Mouse (Mus musculus): Measurements from ENCODE around the gene Zfhx3.

Zfhx3 gene

DNA sequence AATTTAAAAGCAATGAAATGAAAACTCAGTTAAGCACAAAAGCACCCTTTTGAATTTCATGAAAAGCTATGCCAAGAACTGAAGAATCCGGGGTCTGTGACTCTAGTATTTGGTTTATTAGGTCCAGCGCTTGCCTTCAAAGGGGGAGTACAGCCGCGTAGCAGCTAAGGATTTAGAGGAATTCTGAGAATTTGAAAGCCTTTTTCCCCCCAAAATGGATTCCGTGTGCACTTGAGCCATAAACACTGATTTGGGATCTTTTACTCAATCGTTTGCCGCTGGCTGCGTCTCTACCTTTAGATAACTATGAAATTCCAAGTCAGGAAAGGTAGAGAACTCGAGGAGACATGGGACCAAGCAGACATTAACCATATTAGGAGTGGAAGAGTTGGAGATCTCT is 300.8 kb downstream of the Zfhx3 start:
- no peak for DNase-seq (ENCODE audit: low spot score)

DNA sequence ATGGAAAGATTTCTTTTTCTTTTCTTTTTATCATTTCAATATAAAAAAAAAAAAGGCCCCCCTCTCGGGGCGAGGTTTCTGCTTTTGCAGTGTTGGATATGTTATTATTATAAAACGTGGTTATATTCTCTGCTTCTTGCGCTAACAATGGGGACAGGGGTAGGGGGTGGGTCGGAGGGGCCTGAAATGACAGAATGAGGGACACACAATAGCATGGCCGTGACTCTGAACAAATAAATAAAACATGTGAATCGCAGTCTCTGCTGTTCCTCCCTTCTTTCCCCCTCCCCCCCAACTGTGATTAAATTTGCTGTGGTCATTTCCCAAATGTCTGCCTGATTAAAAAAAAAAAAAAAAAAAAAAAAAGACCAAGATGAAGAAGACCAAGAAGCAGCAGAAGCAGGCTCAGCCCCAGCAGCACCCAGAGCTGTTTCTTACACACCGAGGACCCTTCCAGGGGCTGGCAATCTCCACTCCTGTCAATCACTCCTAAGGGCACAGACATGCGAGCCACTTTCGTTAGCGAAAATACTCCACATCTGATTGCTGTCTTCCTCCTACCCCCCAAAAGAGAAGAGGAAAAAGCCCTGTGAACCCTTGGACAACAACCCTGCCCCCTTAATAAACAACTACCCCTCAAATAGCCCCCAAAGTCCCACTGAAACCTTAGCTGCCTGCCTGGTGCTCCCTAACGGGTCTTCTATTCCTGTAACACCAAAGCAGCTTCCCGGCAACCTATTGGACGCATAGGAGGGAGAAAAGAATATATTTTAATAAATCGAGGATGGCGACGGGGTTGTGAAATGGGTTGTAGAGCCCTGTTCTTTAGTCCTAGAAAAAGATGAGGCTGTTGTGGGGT is 302.4 kb downstream of the Zfhx3 start:
- DNase-seq (ENCODE audit: low spot score): no peak

DNA sequence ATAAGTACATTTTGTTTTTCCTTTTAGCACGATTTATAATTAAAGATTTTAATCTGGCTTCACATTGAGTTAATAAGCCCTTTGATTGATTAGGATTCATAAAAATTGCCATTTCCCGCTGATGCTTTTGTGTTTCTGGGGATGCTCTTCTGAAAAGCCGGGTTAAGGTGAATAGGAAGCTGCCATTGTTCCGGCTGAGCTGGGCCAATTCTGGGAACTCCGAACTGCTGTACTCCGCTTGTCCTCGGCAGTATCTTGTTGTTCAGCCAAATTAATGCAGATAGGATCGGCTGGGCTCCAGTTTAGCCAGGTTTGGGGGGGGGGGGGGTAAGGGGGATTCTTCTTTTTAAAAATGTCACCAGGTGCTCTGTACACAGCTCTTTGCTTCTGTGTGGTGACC is 303.1 kb downstream of the Zfhx3 start:
- DNase-seq (ENCODE audit: low spot score): no peak

DNA sequence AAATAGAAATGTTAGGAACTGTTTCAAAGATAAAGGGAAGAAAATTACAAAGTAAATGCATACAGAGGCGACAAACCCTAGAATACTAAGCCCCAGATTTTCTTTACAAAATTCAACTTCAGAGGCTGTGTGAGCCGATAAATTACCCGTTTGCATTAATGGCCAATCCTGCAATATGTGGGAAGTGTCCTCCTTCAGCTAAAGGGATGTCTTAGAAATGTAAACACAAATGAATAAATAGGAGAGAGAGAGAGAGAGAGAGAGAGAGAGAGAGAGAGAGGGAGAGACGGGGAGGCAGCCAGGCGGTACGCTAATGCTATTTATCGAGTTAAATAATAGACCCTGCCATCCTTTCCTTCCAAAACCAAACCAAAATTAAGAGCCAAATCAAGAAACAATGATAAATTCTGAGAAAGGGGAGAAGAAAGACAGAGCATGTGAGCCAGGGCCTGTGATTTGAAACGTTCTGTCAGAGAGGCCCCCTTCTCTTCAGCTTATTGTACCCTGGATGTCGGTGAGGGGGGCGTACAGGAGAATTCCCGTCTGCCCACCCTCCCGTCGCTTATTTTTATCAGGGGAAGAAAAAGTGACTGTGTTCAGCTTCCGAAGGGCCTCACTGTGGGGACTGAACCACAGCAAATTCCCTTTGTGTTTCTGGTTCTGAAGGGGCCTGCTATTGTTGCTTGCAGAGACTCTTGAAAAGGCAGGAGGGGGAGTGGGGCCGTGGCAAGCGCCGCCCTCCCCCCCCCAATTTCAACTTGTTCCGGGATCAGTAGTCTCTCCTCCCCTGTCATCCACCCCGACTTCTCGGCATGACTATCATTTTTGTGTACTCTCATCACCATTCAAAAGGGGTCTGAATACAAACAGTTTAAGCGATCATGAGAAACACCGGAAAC is 303.8 kb downstream of the Zfhx3 start:
- no peak for DNase-seq (ENCODE audit: low spot score)

DNA sequence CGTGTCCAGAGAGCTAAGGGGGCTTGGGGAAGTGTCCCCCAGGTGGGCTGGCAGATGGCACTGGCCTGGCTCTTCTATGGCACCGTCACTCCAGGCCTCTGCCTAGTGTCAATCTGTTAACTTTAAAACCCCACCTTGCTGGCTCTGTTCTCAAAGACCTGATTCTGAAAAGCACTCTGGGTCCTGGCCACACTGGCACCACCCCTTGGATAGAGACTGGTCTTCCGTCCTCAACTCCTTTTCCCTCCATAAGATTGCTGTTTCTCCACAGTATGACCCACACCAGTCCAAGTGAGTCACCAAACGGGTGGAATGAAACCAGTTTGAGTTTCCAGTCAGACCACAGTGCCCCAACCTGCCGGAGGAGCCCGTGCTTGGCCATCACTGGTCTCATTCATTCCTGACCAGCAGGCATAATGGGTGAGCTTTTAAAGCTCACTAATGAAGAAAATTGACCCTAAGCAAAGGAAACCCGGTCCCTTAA is 304.5 kb downstream of the Zfhx3 start:
- no peak for DNase-seq (ENCODE audit: low spot score)

DNA sequence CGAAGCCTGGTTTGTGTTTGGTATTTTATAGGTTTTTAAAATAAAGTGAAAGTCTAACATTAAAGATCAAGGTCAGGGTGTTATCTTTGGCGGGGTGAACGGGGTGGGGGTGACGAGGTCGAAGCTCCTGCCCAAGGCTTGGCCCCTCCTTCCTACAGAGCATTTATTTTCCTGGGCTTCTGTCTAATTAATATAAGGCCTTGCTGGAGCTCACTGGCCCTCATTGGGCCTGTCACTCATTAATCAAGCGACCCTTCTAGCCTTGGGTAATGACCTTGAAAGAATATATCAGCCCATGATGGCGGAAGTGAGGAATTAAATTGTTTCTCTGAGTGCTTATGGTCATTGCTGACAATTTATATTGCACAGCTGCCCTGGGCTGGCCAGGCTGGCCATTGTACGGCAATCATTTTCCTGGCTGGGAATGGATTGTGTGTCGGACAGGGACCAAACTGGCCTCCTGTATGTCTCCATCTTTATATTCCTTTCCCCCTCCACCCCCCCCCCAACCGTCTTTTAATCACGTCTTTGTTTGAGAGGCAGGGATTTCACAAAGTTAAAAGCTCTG is 322.2 kb downstream of the Zfhx3 start:
- no peak for DNase-seq (ENCODE audit: low spot score)

DNA sequence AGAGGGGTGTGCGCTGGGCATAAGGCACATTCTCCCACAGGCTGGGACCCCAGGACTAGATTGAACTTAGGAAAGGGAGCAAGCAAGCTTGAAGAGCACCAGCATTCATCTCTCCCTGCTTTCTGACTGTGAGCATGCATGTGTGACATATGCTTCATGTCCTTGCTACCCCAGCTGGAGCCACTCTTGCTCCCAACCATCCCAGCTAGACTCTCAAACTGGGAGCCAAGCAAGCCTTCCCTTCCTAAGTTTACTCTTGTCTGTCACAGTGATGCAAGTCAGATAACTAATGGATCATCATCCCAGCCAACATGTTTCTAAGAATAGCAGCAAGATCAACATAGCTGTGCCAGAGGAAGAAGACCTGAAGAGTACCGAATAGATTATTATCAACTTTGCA is 335.5 kb downstream of the Zfhx3 start:
- no peak for DNase-seq (ENCODE audit: low spot score)

DNA sequence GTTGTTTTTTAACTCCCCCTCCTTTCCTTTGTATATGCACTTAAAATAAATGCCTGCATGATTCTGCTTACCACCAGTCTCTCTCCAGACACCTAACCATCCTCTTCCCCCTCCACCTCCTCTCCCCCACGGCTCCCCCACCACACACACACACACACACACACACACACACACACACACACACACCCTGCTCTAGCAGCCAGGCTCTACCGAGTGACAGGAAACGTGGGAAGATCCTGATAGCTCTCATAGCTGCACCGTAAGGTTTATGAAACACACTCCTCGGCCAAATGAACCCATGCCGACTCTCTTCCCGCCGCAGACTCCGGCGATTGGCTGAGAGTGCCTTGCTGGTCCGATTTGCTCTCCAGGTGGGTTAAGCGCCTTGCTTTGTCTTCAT is 339.5 kb downstream of the Zfhx3 start:
- no peak for DNase-seq (ENCODE audit: low spot score)

DNA sequence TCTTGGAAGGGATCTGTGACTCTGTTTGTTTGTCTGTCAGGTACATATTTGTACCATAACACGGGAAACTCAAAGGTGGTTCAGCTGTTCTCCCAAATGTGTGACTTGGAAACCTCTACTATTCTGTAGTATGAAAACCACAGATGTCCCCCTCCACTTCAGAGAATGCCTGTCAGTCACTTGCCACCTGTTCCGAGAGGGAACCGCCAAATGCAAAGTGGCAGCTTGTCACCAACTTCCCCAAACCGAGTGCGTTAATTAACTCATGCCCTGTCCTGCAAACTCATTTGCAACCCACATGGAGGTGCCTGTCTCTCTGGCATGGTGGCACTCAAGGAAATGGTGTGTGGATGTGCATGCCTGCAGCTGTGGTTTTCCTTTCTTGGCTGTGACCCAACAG is 343.7 kb downstream of the Zfhx3 start:
- no peak for DNase-seq (ENCODE audit: low spot score)

DNA sequence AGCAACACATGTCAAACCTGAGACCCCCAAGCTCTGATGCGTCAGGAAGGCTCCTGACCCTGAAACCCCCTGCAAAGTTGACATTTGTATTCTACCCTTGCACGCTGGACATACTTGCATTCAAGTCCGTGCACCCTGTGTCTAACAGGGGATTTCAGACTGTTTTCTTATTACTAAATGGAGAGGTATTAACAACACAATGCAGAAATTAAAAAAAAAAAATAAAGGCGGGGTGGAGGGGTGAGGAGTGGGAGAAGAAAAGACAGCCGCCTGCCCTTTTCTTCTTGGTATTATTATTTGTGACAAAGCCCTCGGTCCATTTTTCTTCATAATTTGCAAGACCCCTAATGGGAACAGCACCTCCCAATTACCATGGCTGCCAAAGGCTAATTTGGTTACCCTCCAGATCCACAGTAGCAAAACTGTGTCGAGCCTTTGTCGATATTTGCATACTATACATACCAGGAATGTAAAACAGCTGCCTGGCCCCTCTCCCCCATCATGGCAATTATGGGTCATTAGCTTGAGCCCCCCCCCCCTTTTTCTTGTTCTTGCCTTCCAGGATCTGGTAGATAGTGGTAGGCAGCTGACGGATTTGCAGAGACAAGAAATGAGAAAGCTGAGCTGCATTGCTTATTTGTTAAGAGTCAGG is 358.6 kb downstream of the Zfhx3 start:
- no peak for DNase-seq (ENCODE audit: low spot score)

DNA sequence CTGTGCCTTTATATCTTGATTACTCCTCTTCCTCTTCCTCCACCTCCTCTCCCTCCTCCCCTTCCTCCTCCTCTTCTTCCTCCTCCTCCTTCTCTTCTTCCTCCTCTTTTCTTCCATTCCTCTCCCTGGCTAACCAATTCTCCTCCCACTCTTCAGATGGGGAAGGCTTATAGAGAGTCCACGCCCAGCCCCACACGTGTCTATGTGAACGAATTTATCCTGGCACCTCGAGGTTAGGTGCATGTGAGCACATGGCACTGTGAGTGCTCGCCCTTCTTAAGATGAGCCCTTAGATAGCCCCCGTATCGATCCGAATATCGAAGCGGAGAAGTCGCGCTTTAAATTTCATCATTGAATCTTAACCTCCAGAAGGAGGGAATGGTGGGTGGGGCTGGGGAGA is 359.2 kb downstream of the Zfhx3 start:
- DNase-seq (ENCODE audit: low spot score): no peak

DNA sequence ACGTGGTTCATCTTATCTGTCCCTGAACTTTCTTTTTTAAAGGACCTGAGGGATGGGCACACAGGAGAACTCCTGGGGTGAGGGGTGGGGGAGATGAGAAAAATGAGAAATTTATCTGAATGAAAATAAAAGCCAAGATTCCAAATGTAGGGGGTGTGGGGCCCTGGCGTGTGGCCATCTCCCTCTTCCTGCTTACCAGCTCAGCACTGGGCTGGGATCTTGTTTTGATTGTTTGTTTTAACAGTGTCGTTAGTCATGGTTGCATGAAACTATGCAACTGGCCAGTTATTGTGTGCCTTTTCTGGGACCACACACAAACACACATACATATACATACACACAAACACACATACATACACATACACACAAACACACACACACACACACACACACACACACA is 362.9 kb downstream of the Zfhx3 start:
- no peak for DNase-seq (ENCODE audit: low spot score)

DNA sequence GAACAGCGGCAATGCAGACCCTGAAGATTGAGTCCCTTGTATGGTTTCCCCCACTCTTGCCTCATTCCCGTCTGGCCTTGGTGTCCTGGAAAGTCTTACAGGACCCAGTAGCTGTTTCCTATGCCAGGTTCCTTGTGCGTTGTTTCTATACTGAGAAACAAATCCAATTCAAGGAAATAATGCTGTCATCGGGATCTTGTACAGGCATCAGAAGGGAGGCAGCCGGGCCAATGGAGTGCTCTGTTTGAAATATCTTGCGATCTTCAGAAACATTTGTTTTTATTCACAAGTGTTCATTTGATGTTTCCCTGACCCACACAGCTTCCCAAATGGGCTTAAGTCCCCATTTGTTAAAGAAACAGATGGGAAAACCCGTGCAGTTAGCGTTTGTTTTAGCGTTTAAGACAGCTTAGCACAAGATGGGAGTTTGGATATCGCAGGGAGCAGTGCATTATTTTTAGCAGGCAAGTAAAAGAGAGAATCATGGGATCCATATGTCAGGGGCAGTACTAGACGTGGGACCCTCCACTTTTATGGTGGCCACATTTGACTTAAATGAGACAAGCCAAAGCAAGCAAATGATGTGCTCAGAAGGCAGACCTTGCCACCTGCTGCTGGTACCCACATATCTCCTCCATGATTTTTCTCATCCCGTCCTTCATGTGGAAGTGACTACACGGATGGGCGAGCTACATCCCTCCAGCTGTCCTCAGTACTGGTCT is 367.2 kb downstream of the Zfhx3 start:
- no peak for DNase-seq (ENCODE audit: low spot score)

DNA sequence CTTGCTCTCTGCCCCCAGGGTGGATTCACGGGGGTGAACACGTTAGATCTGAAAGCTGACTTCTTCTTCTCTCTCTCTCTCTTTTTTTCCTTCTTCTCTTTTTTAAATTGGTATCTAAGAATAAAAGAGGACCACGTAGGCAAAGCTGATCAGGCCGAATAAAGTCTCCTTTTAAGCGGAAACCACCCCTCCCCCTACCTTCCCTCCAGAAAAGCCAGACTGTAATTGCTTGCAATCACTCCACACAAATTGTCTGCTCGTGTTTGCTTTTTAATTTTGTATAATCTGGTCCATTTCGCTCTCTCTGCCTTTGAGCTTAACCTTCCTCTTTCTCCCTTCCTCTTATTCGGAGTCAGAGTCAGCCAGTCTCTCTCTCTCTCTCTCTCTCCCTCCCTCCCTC is 372.6 kb downstream of the Zfhx3 start:
- no peak for DNase-seq (ENCODE audit: low spot score)

DNA sequence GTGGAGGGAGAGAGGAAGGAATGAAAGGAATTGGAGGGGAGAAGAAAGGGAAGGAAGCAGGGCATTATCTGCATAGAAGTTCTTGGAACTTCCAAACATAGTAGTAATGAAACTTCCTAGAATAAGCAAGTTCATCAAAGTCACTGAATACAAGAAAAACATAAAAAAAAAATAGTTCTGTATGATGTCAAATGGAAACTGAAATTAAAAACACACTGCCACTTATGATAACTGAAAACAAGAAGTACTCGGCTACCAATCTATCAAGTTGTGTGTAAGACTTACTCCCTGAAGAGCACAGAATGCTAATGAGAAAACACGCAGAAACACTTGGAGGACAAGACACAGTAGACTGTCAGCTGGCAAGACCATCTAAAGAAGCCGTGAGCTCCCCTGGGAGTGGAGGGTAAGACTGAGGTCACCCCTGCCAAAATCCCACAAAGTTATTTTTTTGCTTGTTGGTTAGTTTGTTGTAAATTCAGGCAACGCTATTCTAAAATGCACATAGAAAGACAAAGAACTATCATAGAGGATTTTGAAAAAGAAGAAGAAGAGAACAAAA is 375.2 kb downstream of the Zfhx3 start:
- no peak for DNase-seq (ENCODE audit: low spot score)

DNA sequence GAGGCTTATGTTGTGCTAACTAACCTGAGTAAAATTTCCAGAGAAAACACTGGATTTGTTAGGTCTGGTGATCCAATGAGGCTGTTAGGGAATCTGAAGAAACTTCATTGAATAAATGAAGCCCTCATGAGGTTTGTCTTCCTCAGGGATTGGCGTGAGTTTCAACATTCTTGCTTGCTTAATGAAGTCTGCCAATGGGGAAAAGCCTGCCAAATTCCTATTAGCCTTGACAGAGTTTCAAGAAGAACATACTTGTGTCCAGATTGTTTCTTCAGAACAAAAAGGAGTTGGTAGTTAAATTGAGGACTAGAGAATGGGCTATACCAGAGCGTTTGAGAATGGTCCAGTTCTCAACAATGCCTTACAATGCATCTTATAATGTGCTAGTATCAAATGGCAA is 385.3 kb downstream of the Zfhx3 start:
- DNase-seq (ENCODE audit: low spot score): no peak

DNA sequence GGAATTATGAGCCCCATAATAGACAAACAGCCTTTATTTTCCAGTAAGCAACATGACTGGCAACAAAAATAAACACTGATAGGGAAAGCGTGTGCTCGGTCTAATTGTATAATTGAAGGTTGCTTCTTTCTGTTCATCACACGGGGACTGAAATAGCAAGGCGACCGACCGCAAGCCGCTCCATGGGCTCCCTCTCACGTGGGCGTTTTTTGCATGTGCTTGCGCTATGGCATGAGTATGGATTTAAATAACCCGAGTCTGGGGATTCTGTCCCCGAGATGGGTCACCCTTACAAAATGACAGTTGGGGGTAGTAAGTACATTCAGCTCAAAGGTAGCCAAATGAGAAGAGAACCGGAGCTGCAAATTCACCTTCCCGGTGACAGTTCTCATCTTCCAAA is 405.9 kb downstream of the Zfhx3 start:
- DNase-seq (ENCODE audit: low spot score): no peak

DNA sequence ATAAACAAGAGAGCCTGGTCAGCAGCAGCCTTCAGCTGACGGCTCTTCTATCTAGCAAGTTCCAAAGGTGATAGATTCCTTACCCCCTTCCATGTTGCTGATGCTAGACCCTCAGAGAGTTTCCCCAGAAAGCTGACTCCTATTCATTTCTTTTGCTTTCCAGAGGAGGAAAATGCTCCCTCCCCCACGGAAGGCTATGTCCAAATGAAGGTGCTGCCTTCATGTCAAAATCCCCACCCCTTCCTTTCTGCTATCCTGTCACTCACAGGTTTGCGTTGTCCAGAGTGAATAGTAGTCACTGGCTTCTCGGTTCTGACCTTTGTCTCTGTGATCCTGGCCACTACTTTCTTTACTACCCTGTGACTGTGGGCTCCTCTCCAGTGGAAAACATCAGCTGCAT is 406.3 kb downstream of the Zfhx3 start:
- no peak for DNase-seq (ENCODE audit: low spot score)

DNA sequence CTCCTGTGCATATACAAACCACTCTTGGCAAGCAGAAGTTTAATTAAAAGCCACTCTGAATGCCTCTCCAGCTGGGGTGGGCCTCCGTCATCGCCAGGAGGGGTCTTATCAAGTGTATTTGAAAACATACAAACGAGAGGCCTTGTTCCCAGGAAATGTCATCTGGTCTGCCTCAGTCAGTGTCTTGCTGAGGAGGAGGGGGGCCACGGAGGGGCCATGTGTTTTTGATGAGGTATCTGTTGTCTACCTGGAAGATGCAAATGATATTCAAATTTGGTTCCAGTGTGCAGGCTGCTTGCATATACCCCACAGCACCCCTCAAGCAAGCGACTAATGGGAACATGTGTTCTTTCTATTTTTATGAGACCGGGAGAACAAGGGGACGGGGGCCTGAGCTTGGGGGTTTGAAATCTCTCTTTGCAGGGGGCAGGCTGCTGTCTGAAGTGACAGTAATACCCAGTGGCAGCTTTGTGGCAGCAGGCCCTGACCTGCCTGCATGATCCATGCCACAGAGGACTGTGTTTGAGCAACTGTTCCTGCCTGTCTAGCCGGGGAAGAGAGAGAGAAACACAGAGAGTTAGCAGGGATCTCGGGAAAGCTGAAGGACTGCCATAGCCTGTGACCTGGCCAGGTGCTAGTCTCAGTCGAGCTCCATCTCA is 412.8 kb downstream of the Zfhx3 start:
- no peak for DNase-seq (ENCODE audit: low spot score)

DNA sequence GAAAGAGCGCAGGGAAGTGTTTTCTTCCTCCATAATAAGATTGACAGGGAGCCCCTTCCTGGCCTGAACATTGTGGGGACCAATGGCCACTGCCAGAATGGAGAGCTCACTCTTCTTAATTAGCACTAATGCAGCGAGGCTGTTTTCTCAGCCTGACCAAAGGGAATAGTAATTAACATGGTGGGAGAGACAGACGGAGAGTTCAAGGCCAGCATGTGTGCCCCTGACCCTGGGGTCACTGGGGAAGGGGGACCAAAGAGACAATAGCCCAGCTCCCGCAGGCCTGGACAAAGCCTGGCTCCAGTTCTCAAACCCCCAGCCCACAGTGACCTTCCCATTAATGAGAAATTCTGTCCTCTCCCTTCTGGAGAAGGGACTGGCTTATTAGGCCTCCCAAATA is 419.0 kb downstream of the Zfhx3 start:
- no peak for DNase-seq (ENCODE audit: low spot score)

DNA sequence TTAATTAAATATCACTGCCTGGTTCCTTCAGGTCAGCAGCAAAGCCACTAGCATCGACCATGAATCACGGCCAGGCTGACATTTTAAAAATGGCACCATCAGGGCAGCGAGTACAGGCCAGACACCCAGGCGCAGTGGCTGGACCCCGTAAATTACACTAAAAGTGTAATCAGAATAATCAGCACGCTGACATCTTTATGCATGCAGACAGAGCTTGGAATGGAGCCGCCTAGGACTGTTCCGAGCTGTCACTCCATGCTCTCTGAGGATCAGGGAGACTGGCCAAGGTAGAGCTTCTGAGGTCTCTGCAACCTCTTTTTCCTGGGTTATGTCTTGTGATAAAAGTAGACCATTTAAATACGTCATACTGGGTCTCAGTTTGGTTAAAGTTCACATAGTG is 420.0 kb downstream of the Zfhx3 start:
- DNase-seq (ENCODE audit: low spot score): no peak

All from T-cell, adult 2 months (primary cell).